Mouse (Mus musculus) CD8-positive naive resting alpha-beta T cell, adult 57 days (primary cell): ENCODE results near the gene Olfr310. TPM values are rescaled to one million over a fixed set of nuclear protein-coding genes. Genes with fewer than 3 reads are reported as not detected.

ENCODE experiments used
- total RNA-seq: library from RNA; stranded (reverse); gene quantifications from one replicate; pipeline ENCODE4 v1.2.4, GENCODE M21; 2023

Gene Olfr310
- not detected for total RNA-seq

GRCm38 (mm10) chr7:86277072-86277471 lies at the start of gene Olfr310:
Gene Olfr310 (minus strand): TSS chr7:86277172.

DNA sequence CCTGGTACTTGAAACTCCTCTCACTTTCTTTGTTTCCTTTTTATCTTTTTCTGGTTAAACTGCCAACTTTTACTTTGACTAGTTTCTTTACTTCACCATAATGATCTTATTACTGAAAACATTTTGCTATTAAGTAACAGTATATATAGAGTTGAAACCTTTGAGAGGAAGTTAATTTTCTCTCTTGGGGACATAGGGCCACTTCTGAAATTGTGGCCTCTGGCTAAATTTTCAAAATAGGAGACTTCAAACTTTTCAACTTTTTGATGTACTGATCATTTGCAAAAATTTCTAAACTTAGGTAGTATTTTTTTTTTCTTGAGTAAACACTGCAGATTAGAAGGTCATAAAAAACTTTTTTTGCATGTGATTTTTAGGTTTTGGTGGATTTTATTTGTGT lies 48.6 kb upstream of the Olfr310 start, which contains the start of gene Olfr308:
Olfr308 (minus strand) TSS at position 101 of the 400 bp plus-strand sequence.

DNA sequence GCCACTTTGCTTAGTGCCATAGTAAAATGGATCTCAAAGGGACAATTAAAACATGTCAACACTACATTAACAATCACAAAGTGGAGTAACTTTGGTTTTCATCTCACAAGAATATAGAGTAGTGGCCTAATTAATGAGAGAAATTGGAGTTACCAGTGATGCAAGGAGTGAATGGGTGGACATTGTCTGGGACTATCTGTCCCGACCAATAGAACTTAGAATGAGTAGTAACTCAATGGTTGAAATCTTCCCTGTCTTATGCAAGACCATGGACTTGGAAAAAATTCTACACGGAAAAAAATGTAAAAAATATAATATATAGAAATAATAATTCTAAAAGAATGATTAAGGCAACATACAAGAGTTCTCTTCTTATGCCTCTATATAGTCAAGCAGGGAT lies 36.6 kb upstream of the Olfr310 start, which contains the start of gene Olfr309:
Olfr309 (minus strand) TSS at position 101 of the 400 bp plus-strand sequence.

GRCm38 (mm10) chr7:86246208-86246607 lies 30.8 kb downstream of the Olfr310 start, which contains the start of gene Vmn2r76:
Gene Vmn2r76 (minus strand): TSS chr7:86246308.

Other genes with a start within 250 kb of the Olfr310 start
- not detected for gene Vmn2r75, start 105.4 kb downstream of the Olfr310 start, total RNA-seq
- not detected for gene Vmn2r76, start 30.9 kb downstream of the Olfr310 start, total RNA-seq
- not detected for gene Olfr309, start 36.5 kb upstream of the Olfr310 start, total RNA-seq
- not detected for gene Olfr308, start 48.5 kb upstream of the Olfr310 start, total RNA-seq
- gene Olfr307, start 60.4 kb upstream of the Olfr310 start, total RNA-seq = not detected
- not detected for gene Olfr305, start 89.8 kb upstream of the Olfr310 start, total RNA-seq
- gene Olfr304, start 109.5 kb upstream of the Olfr310 start, total RNA-seq = not detected
- not detected for gene Olfr303, start 120.6 kb upstream of the Olfr310 start, total RNA-seq
- not detected for gene Olfr301, start 126.7 kb upstream of the Olfr310 start, total RNA-seq
- gene Olfr299, start 182.7 kb upstream of the Olfr310 start, total RNA-seq = not detected
- gene Olfr298, start 215.3 kb upstream of the Olfr310 start, total RNA-seq = not detected
- gene Olfr297, start 242.8 kb upstream of the Olfr310 start, total RNA-seq = not detected